Mouse (Mus musculus) thymus, postnatal 4 days (tissue): ENCODE results near the gene Elfn2.

Experiments used
- DNase-seq: peaks from one replicate; pipeline ENCODE4 v3.0.0; 2021

Gene Elfn2

GRCm38 (mm10) chr15:78718290-78719250 lies at the start of gene Elfn2:
Gene Elfn2, minus strand, starts transcription at chr15:78718771.
- DNase-seq: peak; percentile 56

DNA sequence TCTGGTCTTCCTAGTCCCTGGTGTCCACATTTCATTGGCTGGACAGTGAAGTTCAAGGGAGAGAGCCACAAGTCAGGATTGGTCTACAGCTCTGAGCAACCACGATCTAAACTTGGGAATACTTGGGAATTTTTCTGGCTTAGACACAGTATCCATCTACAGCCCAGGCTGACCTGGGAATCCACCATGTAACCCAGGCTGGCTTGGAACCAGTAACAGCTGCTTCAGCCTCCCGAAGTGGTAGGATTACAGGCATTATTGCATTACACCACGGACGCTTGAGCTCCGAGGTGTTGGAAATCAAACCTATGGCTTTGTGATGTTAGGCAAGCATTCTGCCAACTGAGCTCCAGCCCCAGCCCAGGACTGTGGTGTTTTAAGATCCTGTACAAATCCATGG lies 45.1 kb upstream of the Elfn2 start:
- no peak for DNase-seq

DNA sequence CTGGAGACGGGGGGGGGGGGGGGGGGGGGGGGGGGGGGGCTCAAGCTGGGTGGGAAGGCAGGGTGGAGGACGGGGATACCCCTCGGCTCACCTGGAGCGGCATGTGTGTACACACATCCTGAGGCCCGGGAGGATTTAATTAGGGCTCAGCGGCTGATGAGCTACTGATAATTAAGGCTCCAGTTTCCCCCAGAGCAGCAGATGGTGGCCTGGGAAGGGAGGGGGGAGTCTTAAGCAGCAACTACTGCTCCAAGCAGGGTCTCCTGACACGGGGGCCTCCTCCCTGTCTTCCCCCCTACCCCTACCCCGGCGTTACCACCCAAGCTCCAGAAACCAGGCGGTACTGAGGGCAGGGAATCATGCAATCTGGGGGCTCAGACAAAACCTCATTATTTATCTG lies 44.6 kb upstream of the Elfn2 start:
- DNase-seq: no peak

DNA sequence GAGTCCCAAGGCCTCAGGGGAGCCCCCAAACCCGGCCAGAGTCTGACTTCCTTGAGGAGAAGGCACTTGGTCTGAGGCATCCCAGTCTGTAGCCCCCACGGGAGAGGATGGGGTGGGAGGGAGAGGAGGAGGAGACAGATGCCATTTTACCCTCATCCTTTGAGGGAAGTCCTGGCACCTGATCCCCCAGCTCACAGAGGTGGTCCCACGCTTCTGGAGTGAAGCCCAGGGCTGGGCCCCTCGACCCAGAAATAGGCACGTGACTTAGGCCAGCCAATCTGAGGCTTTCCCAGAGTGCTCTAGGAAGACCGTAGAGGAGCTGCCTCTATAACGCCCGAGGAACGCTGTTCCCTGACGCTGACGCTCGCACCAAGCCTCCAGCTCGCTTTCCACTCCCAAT lies 42.5 kb upstream of the Elfn2 start:
- DNase-seq: no peak

GRCm38 (mm10) chr15:78758132-78758531 lies 39.6 kb upstream of the Elfn2 start:
- DNase-seq: no peak

GRCm38 (mm10) chr15:78755966-78756725 lies 37.6 kb upstream of the Elfn2 start:
- DNase-seq: no peak

DNA sequence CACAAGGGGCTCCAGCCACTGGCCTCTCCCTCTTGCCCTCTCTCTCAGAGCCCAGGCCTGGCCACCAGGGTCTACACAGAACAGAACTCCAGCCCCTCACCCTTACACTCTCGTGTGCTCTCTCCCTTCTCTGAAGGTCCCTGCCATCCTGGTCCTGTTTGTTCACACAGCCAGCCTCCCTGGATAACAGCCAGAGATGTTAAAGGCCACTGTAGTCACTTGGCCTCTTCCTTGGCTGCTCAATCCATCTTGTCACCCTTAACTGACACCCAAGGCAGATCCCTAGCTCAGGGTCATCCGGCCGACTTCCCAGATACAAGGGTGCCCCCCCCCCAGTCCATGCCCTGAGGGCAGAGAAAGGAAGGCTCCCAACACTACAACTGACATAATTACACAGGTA lies 36.7 kb upstream of the Elfn2 start:
- no peak for DNase-seq

- DNase-seq: no peak
Observed at GRCm38 (mm10) chr15:78754144-78754543, 35.6 kb upstream of the Elfn2 start.

DNA sequence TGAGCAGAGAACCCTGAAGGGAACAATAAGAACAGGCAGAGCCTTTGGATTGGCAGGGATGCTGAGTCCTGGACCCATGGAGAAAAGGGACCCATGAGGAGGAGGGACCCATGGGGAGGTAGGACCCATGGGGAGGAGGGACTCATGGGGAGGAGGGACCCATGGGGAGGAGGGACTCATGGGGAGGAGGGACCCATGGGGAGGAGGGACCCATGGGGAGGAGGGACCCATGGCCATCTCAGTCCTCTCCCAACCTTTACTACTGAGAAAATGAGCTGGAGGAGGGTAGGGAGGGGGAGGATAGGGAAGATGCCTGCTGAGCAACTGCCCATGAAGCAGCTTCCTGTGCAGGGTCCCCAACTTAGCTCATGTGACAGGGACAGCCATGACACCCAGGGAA lies 34.4 kb upstream of the Elfn2 start:
- DNase-seq: no peak

DNA sequence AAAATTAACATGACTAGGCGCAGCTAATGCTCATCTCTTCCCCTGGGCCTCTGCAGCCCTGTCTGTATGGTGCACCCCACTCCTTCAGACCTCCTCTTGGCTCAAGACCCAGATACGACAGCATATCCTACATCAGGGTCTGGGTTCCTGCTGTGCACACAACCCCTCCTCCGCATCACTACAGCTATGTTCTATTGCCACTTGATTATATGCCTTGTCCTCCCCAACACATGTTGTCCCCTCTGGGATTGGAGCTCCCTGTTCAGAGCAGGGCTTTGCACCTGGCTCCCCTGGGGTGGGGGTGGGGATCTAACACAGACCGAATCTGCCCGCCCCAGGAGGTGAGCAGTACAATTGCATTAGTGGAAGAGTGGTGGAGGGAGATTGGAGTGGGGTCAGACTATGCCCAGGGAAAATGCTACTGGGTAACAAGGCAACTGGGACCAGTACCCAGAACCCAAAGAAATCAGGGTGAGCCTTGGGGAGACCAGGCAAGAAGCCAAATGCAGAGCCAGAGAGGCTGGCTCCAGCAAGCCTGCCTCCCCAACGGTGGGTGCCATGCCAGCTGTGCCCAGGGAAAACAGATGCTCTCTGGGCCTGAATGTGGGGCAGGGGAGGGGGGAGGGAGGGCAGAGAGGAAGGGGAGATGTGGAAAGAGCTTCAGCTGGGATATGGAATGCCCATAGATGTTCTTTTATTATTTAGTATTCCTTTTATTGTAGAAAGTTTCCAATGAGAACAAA lies 32.2 kb upstream of the Elfn2 start:
- no peak for DNase-seq

GRCm38 (mm10) chr15:78749855-78750254 lies 31.3 kb upstream of the Elfn2 start:
- no peak for DNase-seq

DNA sequence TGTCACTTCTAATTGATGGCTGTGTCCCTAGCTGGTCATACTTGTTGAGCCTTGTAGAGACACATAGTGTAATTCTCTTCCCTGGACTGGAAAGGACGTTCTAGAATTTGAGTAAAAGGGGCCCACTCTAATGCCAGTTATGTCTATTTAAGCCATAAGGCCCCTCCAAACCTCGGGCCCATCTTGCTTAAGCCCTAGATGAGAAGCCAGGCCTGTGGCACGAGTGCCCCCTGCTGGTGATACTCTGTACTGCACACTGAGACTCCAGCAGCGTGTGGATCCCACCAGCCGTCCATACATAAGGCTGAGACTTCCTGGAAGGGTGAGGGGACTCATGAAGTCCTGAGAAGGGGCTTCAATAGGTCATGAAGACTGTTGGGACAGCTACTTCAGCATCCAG lies 25.6 kb upstream of the Elfn2 start:
- peak; percentile 91 for DNase-seq

DNA sequence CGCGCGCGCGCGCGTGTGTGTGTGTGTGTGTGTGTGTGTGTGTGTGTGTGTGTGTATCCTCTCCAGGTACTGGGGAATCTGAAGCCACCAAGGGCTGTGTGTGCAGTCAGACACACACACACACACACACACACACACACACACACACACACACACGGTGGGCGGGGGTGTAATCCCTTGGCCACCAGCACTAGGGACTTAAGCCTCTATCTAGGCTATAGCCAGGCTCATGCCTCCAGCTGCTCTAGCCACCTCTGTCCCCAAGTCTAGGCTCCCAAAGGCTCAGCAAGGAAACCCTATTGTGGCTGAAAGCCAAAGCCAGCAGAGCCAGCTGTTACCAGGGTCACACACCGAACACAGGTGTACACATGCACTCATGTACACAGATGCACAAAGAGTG lies 24.3 kb upstream of the Elfn2 start:
- DNase-seq: no peak

GRCm38 (mm10) chr15:78740662-78741061 lies 22.1 kb upstream of the Elfn2 start:
- DNase-seq: no peak

DNA sequence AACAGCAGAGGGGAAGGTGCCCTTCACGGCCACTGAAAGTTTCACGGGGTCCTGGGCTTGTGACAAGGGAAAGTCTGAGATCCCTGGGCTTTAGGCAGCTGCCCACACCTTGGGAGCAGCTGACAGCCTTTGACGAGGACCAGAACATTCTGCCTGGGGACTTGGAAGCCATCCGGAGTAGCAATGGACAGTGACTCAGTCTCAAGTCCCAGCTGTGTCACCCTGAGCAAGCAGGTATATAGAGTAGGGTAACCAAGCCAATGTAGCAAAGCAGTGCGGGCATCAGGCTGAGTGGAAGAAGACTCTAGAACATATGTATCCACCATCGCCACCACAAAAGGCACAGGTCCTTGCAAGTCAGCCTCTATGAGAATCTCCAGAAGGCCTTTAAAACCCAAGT lies 18.6 kb upstream of the Elfn2 start:
- no peak for DNase-seq

- no peak for DNase-seq
Observed at GRCm38 (mm10) chr15:78736681-78737100, 18.1 kb upstream of the Elfn2 start.

DNA sequence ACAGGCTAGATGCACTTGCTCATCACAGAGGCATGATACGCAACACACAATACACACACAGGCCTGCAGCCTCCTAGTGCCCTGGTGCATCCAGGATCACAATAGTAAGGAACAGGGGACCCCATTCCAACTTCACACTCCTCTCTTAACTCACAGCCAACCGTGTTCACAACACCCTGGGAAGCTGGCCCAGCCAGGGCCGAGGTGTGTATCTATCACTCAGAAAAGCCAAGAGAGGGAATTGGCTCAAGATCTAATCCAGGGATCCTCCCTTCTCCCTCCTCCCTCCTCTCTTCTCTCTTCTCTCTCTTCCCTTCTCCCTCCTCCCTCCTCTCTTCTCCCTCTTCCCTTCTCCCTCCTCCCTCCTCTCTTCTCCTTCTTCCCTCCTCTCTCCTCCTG lies 17.6 kb upstream of the Elfn2 start:
- DNase-seq: no peak

GRCm38 (mm10) chr15:78735431-78736180 lies 17.0 kb upstream of the Elfn2 start:
- no peak for DNase-seq

DNA sequence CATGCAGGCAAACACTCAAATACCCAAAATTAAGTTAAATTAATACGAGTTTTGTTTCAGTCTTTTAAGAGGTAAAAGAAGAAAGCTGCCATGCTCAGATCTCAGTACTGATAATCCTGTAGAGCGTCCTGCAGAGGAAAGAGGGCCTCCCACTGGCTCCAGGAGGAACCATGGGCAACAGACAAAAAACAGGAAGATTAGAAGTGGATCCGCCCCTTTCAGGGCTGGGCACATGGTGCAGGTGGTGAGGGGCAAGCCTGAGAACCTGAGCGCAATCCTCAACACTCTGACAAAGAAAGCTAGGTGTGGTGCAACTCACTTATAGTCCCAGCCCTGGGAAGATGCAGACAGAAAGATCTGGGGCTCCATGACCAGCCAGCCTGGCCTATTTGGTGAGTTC lies 13.3 kb upstream of the Elfn2 start:
- DNase-seq: no peak

- DNase-seq: peak; percentile 70
Observed at GRCm38 (mm10) chr15:78730315-78731049, 11.9 kb upstream of the Elfn2 start.

DNA sequence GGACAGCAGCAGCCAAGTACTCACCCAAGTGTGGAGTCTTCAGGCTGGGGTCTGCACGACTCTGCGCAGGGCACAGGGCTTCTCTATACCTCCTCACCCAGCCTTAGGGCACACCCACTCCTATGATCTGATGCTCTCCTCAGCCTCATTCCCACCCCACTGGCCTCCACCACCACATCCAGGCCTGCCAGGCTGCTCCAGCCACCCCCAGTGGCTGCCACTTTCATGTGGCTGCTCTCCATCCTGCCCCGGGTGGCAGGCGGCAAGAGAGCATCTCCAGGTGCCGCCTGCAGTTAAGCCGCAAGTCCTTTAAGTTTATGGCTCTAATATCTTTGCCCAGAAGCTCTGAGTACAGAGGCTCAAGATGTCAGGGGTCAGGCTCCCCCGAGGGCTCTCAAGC lies 8.1 kb upstream of the Elfn2 start:
- peak; percentile 63 for DNase-seq

GRCm38 (mm10) chr15:78720532-78720931 lies 2.0 kb upstream of the Elfn2 start:
- no peak for DNase-seq
